Mouse (Mus musculus) olfactory bulb, adult 2 months (tissue): Measurements from ENCODE around the gene Lmf1. TPM values are rescaled to one million over a fixed set of nuclear protein-coding genes. Genes with fewer than 3 reads are reported as not detected.

Source experiments
- H3K27ac ChIP-seq: fragments of 200-500 bp; 2 replicates; pipeline ENCODE4 v1.5.1; 2012; ENCODE audit warnings: low read depth, low read length; ENCODE audit not compliant: insufficient read depth
- H3K4me1 ChIP-seq: fragments of 200-500 bp; 2 replicates; pipeline ENCODE4 v1.6.1; 2012; ENCODE audit warnings: low read length; ENCODE audit not compliant: control insufficient read depth, insufficient read depth
- H3K4me3 ChIP-seq: fragments of 200-500 bp; 2 replicates; pipeline ENCODE4 v1.5.1; 2012; ENCODE audit warnings: mild to moderate bottlenecking, low read depth, low read length, moderate library complexity; ENCODE audit not compliant: insufficient read depth
- CTCF ChIP-seq: fragments of 200-500 bp; IDR thresholded peaks from 2 replicates; pipeline ENCODE4 v1.5.1; 2012; ENCODE audit warnings: low read depth, mild to moderate bottlenecking, low read length, moderate library complexity; ENCODE audit not compliant: insufficient read depth
- POLR2A ChIP-seq: fragments of 200-500 bp; IDR thresholded peaks from 2 replicates; pipeline ENCODE4 v1.6.1; 2012; ENCODE audit warnings: mild to moderate bottlenecking, low read depth, low read length, moderate library complexity; ENCODE audit not compliant: insufficient read depth
- WGBS: fragments of 180-500 bp; shearing (Covaris S2); methylation state at CpG from one replicate; pipeline ENCODE4 v1.1.7; 2018; 5-methylcytosine and 5-hydroxymethylcytosine counted together
- polyA plus RNA-seq: library from polyadenylated mRNA; stranded (reverse); fragments of >200 nt; gene quantifications from 2 replicates; pipeline ENCODE4 v1.2.4, GENCODE M21; 2012; ENCODE audit warnings: low replicate concordance; ENCODE audit not compliant: missing spikeins, insufficient read depth, insufficient read length

Lmf1 gene
- polyA plus RNA-seq, 1 experiment = not detected

- H3K4me1 ChIP-seq = peaks cover 29% of the 10 kb centered on the region
- peak overlapping the region; percentile 4; the same call in 1 of the 2 replicates for H3K4me3 ChIP-seq
- no peak; the same call in 1 of the 2 replicates for TF ChIP-seq POLR2A
- no peak for TF ChIP-seq CTCF
- peak overlapping the region; percentile 85 for H3K27ac ChIP-seq
- 11% methylated on average over 29 of the region's 29 CpGs for WGBS
Observed at GRCm38 (mm10) chr17:25555666-25556629, 22.9 kb upstream of the Lmf1 start.

DNA sequence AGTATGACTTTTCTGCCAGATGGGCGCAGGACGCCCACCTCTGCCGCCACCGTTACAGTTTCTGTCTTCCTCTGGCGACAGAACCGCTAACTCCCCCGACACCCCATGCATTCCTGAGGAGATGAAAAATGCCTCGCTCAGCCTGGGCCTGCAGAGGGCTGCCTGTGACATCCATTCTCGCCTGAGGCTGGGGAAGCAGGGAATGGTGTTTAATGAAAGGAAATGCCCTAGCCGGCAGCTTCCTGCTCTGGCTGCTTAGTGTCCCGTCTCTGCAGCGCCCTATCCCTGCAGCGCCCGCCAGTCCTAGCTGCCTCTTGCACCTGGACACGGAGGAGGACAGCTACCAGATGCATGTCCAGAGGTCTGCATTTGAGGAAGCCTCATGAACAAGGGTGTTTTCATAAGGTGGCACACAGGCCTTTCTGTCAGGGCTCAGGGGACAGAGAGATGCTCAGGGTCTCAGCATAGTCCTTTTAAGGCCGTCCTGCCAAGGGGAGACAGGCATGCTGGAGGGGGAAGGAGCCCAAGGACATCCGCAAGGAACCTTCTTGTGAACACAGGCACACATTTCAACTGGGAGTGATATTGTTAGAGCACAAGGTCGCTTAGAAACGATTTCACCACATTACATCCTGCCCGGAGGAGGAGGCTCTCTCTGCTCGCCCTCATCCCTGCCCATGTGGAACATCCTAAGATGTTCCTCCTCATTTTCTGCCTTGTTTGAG is 22.1 kb upstream of the Lmf1 start:
- 14% methylated on average over 21 of the region's 21 CpGs for WGBS
- TF ChIP-seq POLR2A (no peak; the same call in 1 of the 2 replicates), CTCF (no peak)
- H3K27ac ChIP-seq = peak overlapping the region; percentile 85
- H3K4me1 ChIP-seq = peaks cover 31% of the 10 kb centered on the region
- peak overlapping the region; percentile 4; the same call in 1 of the 2 replicates for H3K4me3 ChIP-seq

DNA sequence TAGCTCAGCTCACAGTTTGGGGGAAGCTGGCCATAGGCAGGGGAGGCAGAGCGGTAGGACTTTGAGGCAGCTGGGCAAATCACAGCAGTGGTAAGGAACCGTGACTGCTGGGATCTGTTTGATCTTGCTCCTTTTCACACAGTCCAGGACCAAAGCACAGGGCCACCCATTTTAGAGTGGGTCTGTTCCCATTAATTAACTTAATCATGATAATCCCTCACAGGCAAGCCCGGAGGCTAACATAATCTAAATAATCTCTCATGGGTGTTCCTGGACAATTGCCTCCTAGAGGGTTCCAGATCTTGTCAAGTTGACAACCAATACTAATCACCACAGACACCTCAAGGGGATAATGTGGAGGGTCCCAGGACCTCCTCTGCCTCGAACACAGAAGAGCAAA is 19.3 kb upstream of the Lmf1 start:
- Histone ChIP-seq H3K27ac (no peak overlapping the region), H3K4me1 (peaks cover 31% of the 10 kb centered on the region), H3K4me3 (no peak overlapping the region)
- 59% methylated on average over 4 of the region's 4 CpGs for WGBS
- TF ChIP-seq POLR2A (no peak), CTCF (no peak)

DNA sequence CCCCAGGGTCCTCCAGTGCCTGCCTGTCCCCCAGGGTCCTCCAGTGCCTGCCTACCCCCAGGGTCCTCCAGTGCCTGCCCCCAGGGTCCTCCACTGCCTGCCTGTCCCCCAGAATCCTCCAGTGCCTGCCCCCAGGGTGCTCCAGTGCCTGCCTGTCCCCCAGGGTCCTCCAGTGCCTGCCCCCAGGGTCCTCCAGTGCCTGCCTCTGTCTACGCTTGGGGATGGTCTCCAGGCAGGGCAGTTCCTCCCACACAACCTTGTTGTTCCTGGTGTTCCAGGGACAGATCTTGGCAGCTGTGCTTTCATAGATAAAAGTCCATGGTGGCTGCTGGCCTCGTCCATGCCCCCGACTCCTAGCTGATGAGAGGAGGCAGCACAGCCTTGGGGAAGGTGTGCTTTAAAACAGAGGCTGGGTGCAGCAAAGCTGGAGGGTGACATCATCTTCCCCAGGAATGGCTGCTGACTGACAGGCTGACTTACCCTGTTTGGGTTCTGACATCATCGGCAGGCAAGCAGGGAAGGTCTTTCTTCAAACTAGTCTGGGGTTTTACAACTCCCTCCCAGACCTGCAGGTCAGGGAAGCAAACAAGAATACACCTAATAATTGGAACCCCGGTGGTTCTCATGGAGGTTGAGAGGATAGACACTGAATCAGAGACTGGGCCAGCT is 18.2 kb upstream of the Lmf1 start:
- no peak for TF ChIP-seq CTCF
- TF ChIP-seq POLR2A = no peak
- 59% methylated on average over 5 of the region's 5 CpGs for WGBS
- H3K27ac ChIP-seq = peak overlapping the region; percentile 57
- peaks cover 32% of the 10 kb centered on the region for H3K4me1 ChIP-seq
- H3K4me3 ChIP-seq = no peak overlapping the region

- WGBS = 63% methylated on average over 16 of the region's 16 CpGs
- no peak overlapping the region for H3K4me3 ChIP-seq
- peaks cover 28% of the 10 kb centered on the region for H3K4me1 ChIP-seq
- TF ChIP-seq CTCF (no peak), POLR2A (no peak)
- peak overlapping the region; percentile 57; the same call in 1 of the 2 replicates for H3K27ac ChIP-seq
Observed at GRCm38 (mm10) chr17:25561223-25562028, 17.5 kb upstream of the Lmf1 start.

DNA sequence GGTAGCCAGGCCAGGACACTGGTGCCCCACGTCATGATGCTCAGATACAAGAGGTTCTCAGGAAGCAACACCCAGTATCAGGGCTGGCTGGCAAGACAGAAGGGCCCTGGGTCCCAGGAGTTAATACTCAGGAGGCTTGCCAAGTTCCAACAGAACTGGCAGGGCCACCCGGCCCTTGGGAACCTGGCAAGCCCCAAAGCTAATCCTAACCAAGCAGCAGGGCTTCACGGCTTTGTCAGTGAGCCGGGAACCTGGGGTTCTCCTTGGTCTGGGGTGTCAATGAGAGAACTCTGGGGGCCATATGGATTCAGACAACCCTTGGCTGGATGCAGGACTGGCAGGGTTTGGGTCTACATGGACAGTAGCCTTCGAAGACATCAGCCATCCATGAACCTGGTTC is 14.4 kb upstream of the Lmf1 start:
- TF ChIP-seq POLR2A (no peak), CTCF (no peak)
- Histone ChIP-seq H3K4me3 (no peak overlapping the region), H3K27ac (no peak overlapping the region), H3K4me1 (peaks cover 37% of the 10 kb centered on the region)
- WGBS = 65% methylated on average over 5 of the region's 5 CpGs

GRCm38 (mm10) chr17:25565244-25565643 is 13.6 kb upstream of the Lmf1 start:
- 38% methylated on average over 6 of the region's 6 CpGs for WGBS
- Histone ChIP-seq H3K27ac (0 out of 2 replicates have a peak overlapping the region, but pooled peaks have one; percentile 24), H3K4me1 (peaks cover 44% of the 10 kb centered on the region), H3K4me3 (no peak overlapping the region)
- TF ChIP-seq CTCF = no peak
